In the genomic region with DNA sequence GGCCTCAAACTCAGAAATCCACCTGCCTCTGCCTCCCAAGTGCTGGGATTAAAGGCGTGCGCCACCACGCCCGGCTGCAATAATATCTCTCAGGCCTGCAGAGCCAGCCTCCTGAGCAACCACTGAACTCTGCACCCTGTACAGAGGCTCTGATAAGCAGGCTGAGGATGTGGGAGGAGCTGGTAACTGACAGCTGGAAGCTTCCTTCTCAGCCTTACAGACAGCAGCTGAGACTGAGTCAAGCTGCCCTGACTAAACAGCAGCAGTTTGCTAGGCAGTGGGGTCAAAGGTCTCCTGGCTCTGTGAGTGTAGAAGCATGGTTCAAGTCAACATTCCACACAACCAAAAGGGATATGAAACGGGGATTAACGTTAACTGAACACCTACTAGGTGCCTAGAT, we compare ENCODE assay signal across 1 mouse cellular context.
A peak's percentile ranks its signal among the peaks of the same experiment; 100 is the strongest.
TF ChIP-seq lines count a peak whose summit lies in the region.

No protein-coding gene starts in this region.

TF ChIP-seq in MEL, 35 proteins besides CTCF, POLR2A, EP300 and RAD21 (continued from another document):
- TF ChIP-seq MAZ (IDR thresholded peaks at IDR 0.05; ENCODE audit: low read depth, low read length) = no peak; the same call in 1 of the 2 replicates
- 0 out of 2 replicates have a peak, but pooled peaks have one; percentile 25 for TF ChIP-seq UBTF (IDR thresholded peaks at IDR 0.05; ENCODE audit: borderline replicate concordance, insufficient read depth, low read depth, low read length)
- peak; percentile 52; the same call in 1 of the 2 replicates for TF ChIP-seq MYC (IDR thresholded peaks at IDR 0.05; ENCODE audit: low read depth, low read length)
- TF ChIP-seq ZC3H11A (IDR thresholded peaks at IDR 0.05; ENCODE audit: low read depth, low read length) = peak; percentile 4; the same call in 1 of the 2 replicates
- TF ChIP-seq E2F4 (IDR thresholded peaks at IDR 0.05; ENCODE audit: borderline replicate concordance, low read depth, low read length) = no peak
- TF ChIP-seq BHLHE40 (IDR thresholded peaks at IDR 0.05; ENCODE audit: borderline replicate concordance, low read depth, low read length) = peak; percentile 58; the same call in 1 of the 2 replicates
- no peak for TF ChIP-seq CHD2 (IDR thresholded peaks at IDR 0.05; ENCODE audit: low read length)
- peak; percentile 73 for TF ChIP-seq GATA1 (IDR thresholded peaks at IDR 0.05; ENCODE audit: low read depth, low read length)
- peak; percentile 67 for TF ChIP-seq MAX (IDR thresholded peaks at IDR 0.05; ENCODE audit: low read length)
- TF ChIP-seq TAL1 (IDR thresholded peaks at IDR 0.05; ENCODE audit: low read length) = peak; percentile 51
- TF ChIP-seq ETS1 (IDR thresholded peaks at IDR 0.05; ENCODE audit: low read depth, low read length) = peak; percentile 98
- TF ChIP-seq MYB (IDR thresholded peaks at IDR 0.05; ENCODE audit: low read depth, low read length) = 0 out of 2 replicates have a peak, but pooled peaks have one; percentile 42
- TF ChIP-seq ZMIZ1 (IDR thresholded peaks at IDR 0.05; ENCODE audit: low read depth, low read length) = no peak; the same call in 1 of the 2 replicates
- no peak for TF ChIP-seq ZNF384 (IDR thresholded peaks at IDR 0.05; ENCODE audit: low read depth, low read length)
- peak; percentile 89 for TF ChIP-seq MXI1 (IDR thresholded peaks at IDR 0.05; ENCODE audit: low read depth, low read length)
- 0 out of 2 replicates have a peak, but pooled peaks have one; percentile 2 for TF ChIP-seq USF1 (IDR thresholded peaks at IDR 0.05; ENCODE audit: low read depth, low read length)
- TF ChIP-seq POLR2AphosphoS5 (IDR thresholded peaks at IDR 0.05; ENCODE audit: borderline replicate concordance, low read depth, low read length) = no peak
- no peak for TF ChIP-seq MEF2A (IDR thresholded peaks at IDR 0.05; ENCODE audit: extremely low read depth, insufficient replicate concordance, low read depth, low read length, poor library complexity, severe bottlenecking)
- no peak for TF ChIP-seq SMC3 (IDR thresholded peaks at IDR 0.05; ENCODE audit: low read depth, low read length)
